Mouse (Mus musculus): Measurements from ENCODE around the gene Zmat5. TPM values are rescaled to one million over a fixed set of nuclear protein-coding genes. Genes with fewer than 3 reads are reported as not detected.

The Zmat5 gene
- 10 to 100 TPM; 16.0 to 16.3 TPM for total RNA-seq (2021)
- long read RNA-seq, experiment 1, partial matches to known transcripts = 0 of 7 reads
- long read RNA-seq, experiment 1, other reads (novel, unspliced or antisense) = 7 of 7 reads
- long read RNA-seq, experiment 2, partial matches to known transcripts = 0 of 5 reads
- long read RNA-seq, experiment 2, other reads (novel, unspliced or antisense) = 4 of 5 reads

- DNase-seq = peak; percentile 93
Observed at GRCm38 (mm10) chr11:4704072-4704964, at the start of gene Zmat5, which contains the start of gene Uqcr10. TSS of gene Zmat5 (plus strand) at chr11:4704678. TSS of gene Uqcr10 (minus strand) at chr11:4704342.

- no peak for DNase-seq
Observed at GRCm38 (mm10) chr11:4659818-4660217, 44.7 kb upstream of the Zmat5 start.

GRCm38 (mm10) chr11:4660309-4661025 lies 44.0 kb upstream of the Zmat5 start:
- DNase-seq = no peak

- no peak for DNase-seq
Observed at GRCm38 (mm10) chr11:4661324-4661723, 43.2 kb upstream of the Zmat5 start.

GRCm38 (mm10) chr11:4661871-4662495 lies 42.5 kb upstream of the Zmat5 start:
- no peak for DNase-seq

GRCm38 (mm10) chr11:4662496-4662878 lies 42.0 kb upstream of the Zmat5 start:
- no peak for DNase-seq

- no peak for DNase-seq
Observed at GRCm38 (mm10) chr11:4671736-4672135, 32.7 kb upstream of the Zmat5 start.

- DNase-seq = no peak
Observed at GRCm38 (mm10) chr11:4674593-4674992, 29.9 kb upstream of the Zmat5 start.

GRCm38 (mm10) chr11:4675126-4675562 lies 29.3 kb upstream of the Zmat5 start:
- no peak for DNase-seq

- no peak for DNase-seq
Observed at GRCm38 (mm10) chr11:4675693-4676092, 28.8 kb upstream of the Zmat5 start.

GRCm38 (mm10) chr11:4677250-4677872 lies 27.1 kb upstream of the Zmat5 start:
- DNase-seq = no peak

- DNase-seq = no peak
Observed at GRCm38 (mm10) chr11:4678700-4679440, 25.6 kb upstream of the Zmat5 start.

GRCm38 (mm10) chr11:4679441-4679832 lies 25.0 kb upstream of the Zmat5 start:
- no peak for DNase-seq

GRCm38 (mm10) chr11:4680126-4680525 lies 24.4 kb upstream of the Zmat5 start:
- DNase-seq = no peak

- DNase-seq = no peak
Observed at GRCm38 (mm10) chr11:4683516-4683915, 21.0 kb upstream of the Zmat5 start.

- DNase-seq = no peak
Observed at GRCm38 (mm10) chr11:4684186-4684585, 20.3 kb upstream of the Zmat5 start.

GRCm38 (mm10) chr11:4685071-4685470 lies 19.4 kb upstream of the Zmat5 start:
- DNase-seq = no peak

GRCm38 (mm10) chr11:4685510-4685909 lies 19.0 kb upstream of the Zmat5 start:
- no peak for DNase-seq

GRCm38 (mm10) chr11:4687027-4687426 lies 17.5 kb upstream of the Zmat5 start:
- no peak for DNase-seq

- no peak for DNase-seq
Observed at GRCm38 (mm10) chr11:4687874-4688273, 16.6 kb upstream of the Zmat5 start.

All from gastrocnemius, postnatal 10 days (tissue).